8 mouse cellular contexts compared by ENCODE assay signal in the genomic region with DNA sequence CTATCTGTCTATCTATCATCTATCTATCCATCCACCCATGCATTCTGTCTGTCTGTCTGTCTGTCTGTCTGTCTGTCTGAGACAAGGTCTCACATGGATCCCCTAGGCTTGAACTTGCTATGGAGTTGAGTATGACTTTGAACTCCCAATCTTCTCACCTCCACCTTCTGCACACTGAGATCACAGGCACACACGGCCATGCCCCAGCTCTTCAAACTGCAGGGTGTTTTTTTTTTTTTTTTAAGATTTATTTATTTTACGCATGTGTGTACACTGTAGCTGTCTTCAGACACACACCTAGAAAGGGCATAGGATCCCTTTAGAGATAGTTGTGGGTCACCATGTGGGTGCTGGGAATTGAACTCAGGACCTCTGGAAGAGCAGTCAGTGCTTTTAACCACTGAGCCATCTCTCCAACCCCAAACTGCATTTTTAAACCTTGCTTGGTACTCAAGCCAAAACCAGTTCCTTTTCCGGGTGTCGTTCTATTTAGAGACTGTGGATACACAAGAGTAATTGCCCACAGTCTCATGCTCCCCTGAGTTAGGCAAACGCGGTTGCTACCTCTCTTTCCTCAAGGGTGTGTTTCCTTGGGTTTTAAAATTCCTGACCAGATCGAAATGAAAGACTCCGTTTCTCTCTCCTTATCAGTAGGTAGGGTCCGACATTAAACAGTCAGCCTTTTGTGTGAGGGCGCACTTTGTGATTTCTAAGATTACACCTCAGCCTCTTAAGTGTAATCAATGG. TPM values are rescaled to one million over a fixed set of nuclear protein-coding genes. Genes with fewer than 3 reads are reported as not detected.
DNase-seq lines count a peak whose midpoint lies in the region; ATAC-seq lines count a peak whose summit lies in the region.

No protein-coding gene starts in this region.

- 12% methylated on average over 10 of the region's 10 CpGs for WGBS in lung, embryonic 16.5 days
- 25% methylated on average over 10 of the region's 10 CpGs for WGBS in embryonic facial prominence, embryonic 14.5 days
- WGBS in midbrain, embryonic 15.5 days, result 39% methylated on average over 10 of the region's 10 CpGs

- H3K27ac ChIP-seq in lung, embryonic 16.5 days (ENCODE audit: low read length), result peak overlapping the region; percentile 97
- H3K27ac ChIP-seq in embryonic facial prominence, embryonic 14.5 days (replicated peaks; ENCODE audit: low read depth, low read length), result peak overlapping the region; percentile 57; the same call in 1 of the 2 replicates
- H3K27ac ChIP-seq in midbrain, embryonic 15.5 days, result no peak overlapping the region

- peak; percentile 41 for ATAC-seq in lung, embryonic 16.5 days (ENCODE audit: low read depth)
- 0 out of 2 replicates have a peak, but pooled peaks have one; percentile 10 for ATAC-seq in embryonic facial prominence, embryonic 14.5 days (ENCODE audit: low read depth)
- peak; percentile 69 for ATAC-seq in inflammation-experienced regulatory T-cells, adult 6 months
- no peak for ATAC-seq in midbrain, embryonic 15.5 days (replicated peaks)

- peaks cover 19% of the 10 kb centered on the region for H3K4me1 ChIP-seq in lung, embryonic 16.5 days (replicated peaks; ENCODE audit: control insufficient read depth, insufficient read depth, low read length)
- H3K4me1 ChIP-seq in embryonic facial prominence, embryonic 14.5 days (ENCODE audit: control insufficient read depth, insufficient read depth, low read length), result peaks cover 12% of the 10 kb centered on the region; the same call in 1 of the 2 replicates
- H3K4me1 ChIP-seq in midbrain, embryonic 15.5 days, result peaks cover 13% of the 10 kb centered on the region; the same call in 1 of the 2 replicates

- no peaks in the 10 kb centered on the region for H3K36me3 ChIP-seq in lung, embryonic 16.5 days (ENCODE audit: control insufficient read depth, insufficient read depth, low read length)
- no peaks in the 10 kb centered on the region for H3K36me3 ChIP-seq in embryonic facial prominence, embryonic 14.5 days (ENCODE audit: control insufficient read depth, insufficient read depth, low read length)
- no peaks in the 10 kb centered on the region for H3K36me3 ChIP-seq in midbrain, embryonic 15.5 days (replicated peaks)

- H3K4me3 ChIP-seq in lung, embryonic 16.5 days (ENCODE audit: low read length), result peak overlapping the region; percentile 52
- H3K4me3 ChIP-seq in embryonic facial prominence, embryonic 14.5 days (ENCODE audit: low read depth, low read length), result peak overlapping the region; percentile 34
- H3K4me3 ChIP-seq in midbrain, embryonic 15.5 days, result peak overlapping the region; percentile 29

- H3K27me3 ChIP-seq in lung, embryonic 16.5 days (ENCODE audit: control insufficient read depth, insufficient read depth, low read depth, low read length), result no peaks in the 10 kb centered on the region
- no peaks in the 10 kb centered on the region for H3K27me3 ChIP-seq in embryonic facial prominence, embryonic 14.5 days (replicated peaks; ENCODE audit: control insufficient read depth, insufficient read depth, low read length)
- no peaks in the 10 kb centered on the region; the same call in 1 of the 2 replicates for H3K27me3 ChIP-seq in midbrain, embryonic 15.5 days (replicated peaks)

- H3K4me2 ChIP-seq in lung, embryonic 16.5 days (ENCODE audit: low read depth, low read length), result peak overlapping the region; percentile 81
- peak overlapping the region; percentile 63 for H3K4me2 ChIP-seq in embryonic facial prominence, embryonic 14.5 days (ENCODE audit: low read depth, low read length)
- H3K4me2 ChIP-seq in midbrain, embryonic 15.5 days, result peak overlapping the region; percentile 65

- H3K9ac ChIP-seq in lung, embryonic 16.5 days (ENCODE audit: low read length), result peak overlapping the region; percentile 64
- H3K9ac ChIP-seq in embryonic facial prominence, embryonic 14.5 days (ENCODE audit: low read depth, low read length), result peak overlapping the region; percentile 50; the same call in 1 of the 2 replicates
- H3K9ac ChIP-seq in midbrain, embryonic 15.5 days, result no peak overlapping the region

- DNase-seq in lung, postnatal 10 days, result no peak
- DNase-seq in embryonic facial prominence, embryonic 14.5 days (ENCODE audit: low spot score), result peak; percentile 35
- no peak for DNase-seq in adrenal gland, adult 8-10 months
- no peak for DNase-seq in cerebellum, adult 18-20 months
- no peak for DNase-seq in adrenal gland, postnatal 14 days

- no peaks in the 10 kb centered on the region for H3K9me3 ChIP-seq in lung, embryonic 16.5 days (ENCODE audit: control insufficient read depth, low read length)
- H3K9me3 ChIP-seq in embryonic facial prominence, embryonic 14.5 days (ENCODE audit: control insufficient read depth, low read length), result no peaks in the 10 kb centered on the region
- no peaks in the 10 kb centered on the region for H3K9me3 ChIP-seq in midbrain, embryonic 15.5 days

RNA-seq across cellular contexts. Expression of gene Zfp217, which starts 57.0 kb away (rescaled TPM):
- polyA plus RNA-seq in lung, embryonic 16.5 days (2015; fragmentation: Nextera tagmentation; extraction: Ambion mirVana), result 5.2 and 6.1 TPM in 2 replicates
- 3.6 and 3.9 TPM in 2 replicates for polyA plus RNA-seq in embryonic facial prominence, embryonic 14.5 days (2014; fragmentation: Nextera tagmentation; extraction: Ambion mirVana)
- polyA plus RNA-seq in inflammation-experienced regulatory T-cells, adult 6 months (2017; shearing (Covaris generic)), result 10 to 100 TPM in 1 of 3 experiments, 1 to 10 TPM in 2; 8.6 to 11.1 (median 8.6) TPM
- polyA plus RNA-seq in midbrain, embryonic 15.5 days (2015; fragmentation: Nextera tagmentation; extraction: Ambion mirVana), result 1.4 TPM in 2 replicates
- 10 to 100 TPM; 23.0 to 38.9 (median 32.6) TPM for total RNA-seq in adrenal gland, adult 8-10 months (2022)
- total RNA-seq in adrenal gland, postnatal 14 days (2021), result 28.6 and 32.6 TPM in 2 replicates
